Mouse (Mus musculus): ENCODE measurements around the gene Tmem132d.

GRCm38 (mm10) chr5:127937914-127938313, 495.0 kb downstream of the Tmem132d start:
- TF ChIP-seq CTCF (conservative IDR thresholded peaks at IDR 0.05; ENCODE audit: insufficient read depth, insufficient read length, low read depth, low read length) (0 out of 2 replicates have a peak, but pooled peaks have one; percentile 13), POLR2A (IDR thresholded peaks at IDR 0.05; ENCODE audit: low read depth, low read length) (no peak)
